Mouse (Mus musculus) thymus, postnatal 4 days (tissue): ENCODE data around the gene E030018B13Rik.

Experiments
- DNase-seq: peaks from one replicate; pipeline ENCODE4 v3.0.0; 2021

Gene E030018B13Rik

GRCm38 (mm10) chr7:63916268-63916907 is at the start of gene E030018B13Rik:
E030018B13Rik (plus strand) TSS chr7:63916857.
- no peak for DNase-seq

- DNase-seq, result no peak
These were observed 48.2 kb upstream of the E030018B13Rik start for GRCm38 (mm10) chr7:63868356-63868918.

DNA sequence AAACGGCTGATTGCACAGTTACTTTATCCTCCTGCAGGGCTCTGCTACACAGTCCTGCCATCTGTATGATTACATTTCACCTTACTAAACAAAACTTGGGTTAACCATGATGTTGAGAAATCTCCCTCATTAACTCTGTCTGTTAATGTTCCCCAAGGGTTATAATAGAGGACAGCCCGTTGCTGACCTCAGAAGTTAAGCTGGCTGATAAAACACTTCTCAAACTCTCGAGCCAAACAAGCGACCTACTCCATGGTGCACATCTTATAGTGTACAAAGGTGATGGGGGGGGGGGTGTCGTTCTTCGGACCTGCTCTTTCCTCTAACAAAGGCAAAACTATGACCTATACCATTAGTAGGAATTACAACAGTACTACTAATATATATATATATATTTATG is 45.0 kb upstream of the E030018B13Rik start:
- DNase-seq, result no peak

DNA sequence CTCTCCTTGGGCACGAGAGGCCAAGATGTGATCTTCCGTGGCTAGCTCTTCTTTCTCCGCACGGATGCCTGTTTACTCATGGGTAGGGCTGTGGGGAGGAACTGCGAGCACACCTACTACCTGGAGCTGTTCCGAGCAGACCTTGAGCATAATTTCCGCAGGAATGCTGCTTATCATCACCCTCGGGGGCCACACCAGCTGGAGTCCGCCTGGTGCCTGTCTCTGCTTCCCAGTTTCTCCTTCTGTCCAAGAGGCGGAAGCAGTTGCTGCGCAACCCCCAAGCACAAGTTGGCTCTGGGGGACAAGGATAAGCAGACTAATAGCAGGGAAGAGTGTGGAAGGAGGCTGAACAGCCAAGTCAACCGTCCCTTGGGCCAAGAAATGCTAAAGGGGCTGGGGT is 42.8 kb upstream of the E030018B13Rik start:
- DNase-seq, result no peak

- DNase-seq, result no peak
These were observed 41.0 kb upstream of the E030018B13Rik start for GRCm38 (mm10) chr7:63875686-63876085.

DNA sequence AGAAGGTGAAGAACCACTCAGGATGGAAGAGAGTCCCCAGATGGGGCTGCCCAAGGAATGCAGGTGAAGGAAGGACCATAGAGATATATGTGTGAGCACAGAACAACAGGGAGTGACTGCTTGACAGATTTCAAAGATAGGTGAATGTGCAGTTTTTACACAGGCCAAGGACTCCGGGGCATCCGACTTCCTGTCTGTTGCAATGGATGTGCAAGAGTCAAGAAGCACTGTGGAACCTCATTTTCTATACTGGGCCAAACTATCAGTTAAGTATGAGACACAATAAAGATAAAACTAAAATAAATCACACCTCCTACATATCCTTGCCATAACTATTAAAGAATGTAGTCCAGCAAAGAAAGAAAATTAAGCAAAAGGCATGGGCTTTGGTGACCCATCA is 40.0 kb upstream of the E030018B13Rik start:
- no peak for DNase-seq

GRCm38 (mm10) chr7:63877610-63878009 is 39.0 kb upstream of the E030018B13Rik start:
- no peak for DNase-seq

DNA sequence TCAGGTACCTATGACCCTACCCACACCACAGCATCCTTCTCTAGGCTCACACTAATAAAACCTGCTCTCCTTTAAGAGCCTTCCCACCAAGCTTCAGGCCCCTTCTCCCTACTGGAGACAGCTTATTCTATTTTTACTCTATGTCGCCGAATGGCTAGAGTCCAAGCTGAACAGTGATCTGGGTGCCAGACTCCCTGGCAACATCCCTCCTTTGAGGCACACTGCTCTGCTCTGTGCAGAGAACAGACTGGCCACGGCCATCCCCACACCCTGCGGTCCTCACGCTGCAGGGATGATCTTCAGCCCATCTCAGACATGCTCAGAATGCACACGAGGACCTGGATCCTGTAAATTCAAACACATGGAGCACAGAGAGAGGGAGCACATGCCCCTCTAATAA is 37.1 kb upstream of the E030018B13Rik start:
- DNase-seq, result no peak

DNA sequence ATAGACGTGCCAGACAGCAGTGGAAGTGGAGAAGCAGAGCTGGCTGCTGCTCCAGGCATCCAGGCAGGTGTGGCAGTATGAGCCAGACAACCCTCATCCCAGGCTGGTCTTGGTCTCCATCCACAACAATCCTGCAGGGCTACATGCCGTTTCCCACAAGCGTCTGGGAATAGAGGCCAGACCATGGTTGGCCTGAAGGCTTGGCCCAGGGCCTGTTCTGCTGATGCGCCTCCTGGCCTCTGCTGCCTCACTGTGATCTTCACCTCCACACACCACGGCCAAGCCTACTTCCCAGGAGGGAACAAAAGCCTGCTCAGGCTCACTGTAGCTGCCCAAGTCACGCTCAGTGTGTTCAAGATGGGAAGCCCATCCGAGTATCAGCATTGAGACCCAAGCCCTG is 33.9 kb upstream of the E030018B13Rik start:
- no peak for DNase-seq

DNA sequence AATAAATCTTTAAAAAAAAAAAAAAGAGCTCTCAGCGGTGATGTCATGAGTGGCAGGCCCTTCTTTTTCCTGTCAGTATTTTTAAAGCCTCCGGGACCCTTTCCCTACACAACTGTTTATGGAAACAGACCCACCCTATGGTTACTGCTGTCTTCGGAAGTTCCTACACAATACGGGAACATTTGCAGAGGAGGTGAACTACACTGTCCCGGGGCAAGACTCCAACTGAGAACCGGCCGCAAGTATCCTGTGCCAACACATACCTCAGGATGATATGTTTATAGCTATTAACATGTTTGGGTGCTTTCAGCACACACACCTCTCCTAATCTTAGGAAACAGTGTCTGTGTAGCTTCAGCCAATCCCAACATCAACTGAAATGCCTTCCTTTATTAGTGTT is 31.6 kb upstream of the E030018B13Rik start:
- DNase-seq, result no peak

DNA sequence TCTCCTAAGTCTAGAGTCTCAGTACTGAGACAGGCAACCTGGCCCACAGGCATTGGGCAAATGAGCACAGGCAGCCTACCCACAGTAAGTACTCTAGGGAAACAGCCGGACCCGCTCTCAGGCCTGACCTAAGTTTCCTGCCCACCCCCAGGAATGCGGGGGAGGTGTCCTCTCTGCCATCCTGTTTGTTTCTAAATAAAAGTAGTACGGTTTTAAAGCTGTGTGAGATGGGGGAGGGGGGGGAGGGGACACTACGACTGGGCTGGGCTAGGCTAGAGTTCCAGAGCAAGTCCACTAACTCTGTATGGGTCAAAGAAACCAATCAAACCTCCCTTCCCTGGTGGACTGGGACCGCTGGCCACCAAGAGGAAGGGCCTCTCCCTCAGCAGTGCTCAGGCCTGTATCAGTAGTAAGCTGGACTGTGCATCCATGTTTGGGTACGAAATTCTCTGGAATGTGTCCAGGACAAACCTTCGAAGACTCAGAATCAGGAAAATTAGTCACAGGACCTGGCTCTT is 29.6 kb upstream of the E030018B13Rik start:
- DNase-seq, result no peak

DNA sequence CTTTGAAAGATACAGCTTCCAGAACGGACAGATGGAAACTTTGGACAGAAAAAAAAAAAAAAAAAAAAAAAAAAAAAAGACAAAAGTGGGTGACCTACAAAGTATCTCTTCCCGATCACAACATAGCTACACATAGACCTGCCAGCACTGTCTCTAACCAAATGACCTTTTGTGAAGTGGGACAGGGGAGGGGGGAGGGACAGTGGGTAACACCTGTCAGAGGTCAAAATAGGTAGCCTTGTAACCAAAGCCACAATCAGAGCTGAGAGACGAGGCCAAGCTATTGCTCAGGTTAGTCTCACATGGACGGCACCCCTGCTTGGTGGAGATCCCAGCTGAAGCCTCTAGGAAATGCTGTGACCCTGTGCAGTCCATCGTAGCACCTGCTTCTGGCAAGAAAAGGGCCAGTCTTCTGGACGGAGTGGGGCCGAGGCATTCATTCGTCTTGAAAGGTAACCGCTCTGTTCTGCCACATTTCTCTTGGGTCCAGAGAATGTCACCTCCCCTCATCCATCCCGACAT is 29.0 kb upstream of the E030018B13Rik start:
- no peak for DNase-seq

GRCm38 (mm10) chr7:63888674-63889073 is 28.0 kb upstream of the E030018B13Rik start:
- DNase-seq, result no peak

- DNase-seq, result no peak
These were observed 27.3 kb upstream of the E030018B13Rik start for GRCm38 (mm10) chr7:63889116-63889975.

- DNase-seq, result no peak
These were observed 25.1 kb upstream of the E030018B13Rik start for GRCm38 (mm10) chr7:63891488-63892075.

DNA sequence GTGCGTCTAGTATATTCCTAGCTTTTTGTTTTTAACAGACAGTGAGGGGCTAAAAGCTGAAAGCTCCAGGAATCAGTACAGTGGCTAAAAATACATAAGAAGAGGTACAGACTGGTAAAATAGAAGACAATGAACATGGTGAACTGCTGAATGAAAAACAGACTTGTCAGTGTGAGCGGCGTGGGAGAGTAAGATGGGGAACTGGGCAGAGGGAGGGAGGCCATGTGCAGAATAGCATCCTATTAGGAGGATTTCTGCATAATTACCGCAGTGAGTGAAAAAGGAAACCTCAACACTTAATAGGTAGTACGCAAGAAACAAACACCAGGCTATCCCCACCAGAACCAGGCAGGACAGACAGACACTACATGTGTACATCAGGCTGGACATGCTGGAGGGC is 23.5 kb upstream of the E030018B13Rik start:
- DNase-seq, result no peak

- DNase-seq, result no peak
These were observed 22.9 kb upstream of the E030018B13Rik start for GRCm38 (mm10) chr7:63893729-63894128.

DNA sequence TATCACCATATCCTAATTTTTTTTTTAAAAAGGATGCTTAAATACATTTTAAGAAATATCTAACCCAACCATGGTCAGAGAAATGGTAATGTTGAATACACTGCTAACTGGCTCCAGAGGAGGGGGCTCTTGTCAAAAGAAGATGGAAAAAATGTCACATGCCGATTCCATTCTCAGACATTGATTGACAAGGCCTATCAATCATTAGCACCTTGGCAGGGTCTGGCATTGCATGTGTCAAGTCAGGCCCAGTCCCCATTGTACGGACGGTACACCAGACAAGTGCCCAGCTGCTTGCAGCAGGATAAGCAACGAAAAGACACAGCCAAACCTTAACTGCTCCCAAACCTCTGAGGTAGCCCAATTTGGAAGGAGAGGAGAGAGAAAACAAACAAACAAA is 22.0 kb upstream of the E030018B13Rik start:
- no peak for DNase-seq

DNA sequence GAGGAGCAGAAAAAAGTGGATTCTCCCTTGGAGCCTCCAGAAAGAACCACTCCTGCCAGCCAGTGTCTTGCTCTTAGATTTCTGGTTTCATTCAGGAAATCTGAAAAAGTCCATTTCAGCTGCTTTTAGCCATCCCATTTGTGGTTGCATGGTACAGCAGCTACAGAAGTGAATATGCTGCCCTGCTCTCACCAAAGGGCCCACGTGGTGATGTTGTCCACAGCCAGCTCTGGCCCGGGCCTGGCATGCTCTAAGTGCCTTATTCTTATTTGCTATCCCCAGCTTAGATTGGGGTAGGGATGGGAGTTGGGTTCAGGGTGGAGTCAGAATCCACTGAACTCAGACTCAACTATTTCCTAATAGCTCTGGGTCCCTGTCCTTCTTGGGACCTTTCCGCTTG is 21.4 kb upstream of the E030018B13Rik start:
- DNase-seq, result no peak

DNA sequence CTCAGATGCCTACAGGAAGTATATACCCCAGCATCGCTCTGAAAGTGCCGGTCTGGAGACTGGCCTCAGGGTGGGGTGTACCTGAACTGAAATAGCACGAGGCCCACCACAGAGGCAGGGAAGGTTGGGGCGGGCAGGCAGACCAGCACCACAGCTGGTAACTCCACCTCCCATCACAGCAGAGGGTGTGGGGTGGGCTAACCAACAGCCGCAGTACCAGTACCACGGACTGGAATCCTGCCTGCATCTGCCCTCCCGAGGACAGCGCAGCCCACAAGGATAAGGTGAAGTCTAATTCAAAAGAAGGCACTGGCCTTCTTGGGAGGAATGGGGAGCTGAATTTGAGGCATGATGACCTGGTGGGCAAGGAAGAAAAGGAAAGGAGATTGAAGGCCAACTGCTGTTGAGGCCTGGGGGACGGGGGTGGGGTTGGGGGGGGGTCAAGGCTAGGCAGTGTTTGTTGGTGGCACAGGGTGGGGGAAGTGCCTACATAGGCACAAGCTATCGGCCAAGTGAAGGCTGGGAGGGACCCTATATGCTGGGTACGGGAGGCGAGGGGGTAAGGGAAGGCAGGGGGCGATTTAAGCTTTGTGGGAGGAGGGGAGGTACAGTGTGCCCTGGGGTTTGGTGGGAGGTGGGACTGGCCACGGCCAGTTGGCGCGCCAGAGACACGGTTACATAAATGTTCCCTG is 20.2 kb upstream of the E030018B13Rik start:
- peak; percentile 49 for DNase-seq

DNA sequence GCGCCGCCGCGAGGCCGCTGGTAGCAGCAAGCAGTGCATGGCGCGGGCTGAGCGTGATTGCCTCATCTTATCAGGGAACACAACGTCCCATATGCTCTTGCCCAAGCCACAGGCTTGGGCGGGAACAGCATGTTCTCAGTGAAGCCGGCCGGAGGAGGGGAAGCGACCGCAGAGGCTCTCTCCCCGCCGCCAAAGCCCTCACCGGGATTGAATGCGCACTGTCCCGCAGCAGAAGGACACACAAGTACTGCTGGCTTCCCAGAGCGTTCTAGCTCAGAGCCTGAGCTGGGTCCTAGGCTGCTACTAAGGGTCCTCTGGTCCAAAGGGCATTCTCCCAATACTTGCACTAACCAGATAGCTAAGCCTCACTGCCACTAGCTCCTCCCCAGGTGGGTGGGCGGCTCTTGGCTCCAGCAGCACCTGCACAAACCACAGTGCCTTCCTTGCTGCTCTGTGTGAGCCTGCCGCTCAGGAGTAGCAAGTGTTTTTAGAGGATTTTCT is 19.6 kb upstream of the E030018B13Rik start:
- peak; percentile 85 for DNase-seq

- DNase-seq, result no peak
These were observed 19.0 kb upstream of the E030018B13Rik start for GRCm38 (mm10) chr7:63897655-63898054.
